Mouse (Mus musculus) liver, embryonic 14.5 days (tissue): Measurements from ENCODE around the gene Mlycd. TPM values are rescaled to one million over a fixed set of nuclear protein-coding genes. Genes with fewer than 3 reads are reported as not detected.

Source experiments
- ATAC-seq: fragments of 200-750 bp; cut with Nextera tagmentation; 2 replicates; pipeline ENCODE4 v1.8.0; 2017; ENCODE audit warnings: moderate number of reproducible peaks, mild to moderate bottlenecking, moderate library complexity; ENCODE audit not compliant: insufficient read depth
- DNase-seq, 3 experiments: peaks; one replicate each; pipeline ENCODE4 v3.0.0-alpha.2; 2012 to 2013; ENCODE audit warnings: low read depth in 3 of 3, low spot score in 3 of 3
- H3K27ac ChIP-seq: fragments of 300-500 bp; sonication (generic); 2 replicates; pipeline ENCODE4 v1.5.1; 2014; ENCODE audit warnings: moderate library complexity, mild to moderate bottlenecking, control low read depth, inconsistent platforms
- H3K27me3 ChIP-seq: fragments of 300-500 bp; sonication (generic); 2 replicates; pipeline ENCODE4 v1.6.1; 2014; ENCODE audit warnings: mild to moderate bottlenecking, low read length, moderate library complexity; ENCODE audit not compliant: control insufficient read depth, insufficient read depth
- H3K36me3 ChIP-seq: fragments of 300-500 bp; sonication (generic); replicated peaks from 2 replicates; pipeline ENCODE4 v1.6.1; 2014; ENCODE audit warnings: low read depth; ENCODE audit not compliant: control insufficient read depth, insufficient read depth
- H3K4me1 ChIP-seq, 2 experiments: fragments of 200-500 bp in 1 of 2; fragments of 300-500 bp in 1 of 2; sonication (generic) in 1 of 2; replicated peaks; 2 replicates each; pipeline ENCODE4 v1.6.1; 2012 to 2014; ENCODE audit warnings: antibody characterized with exemption in 1 of 2, inconsistent platforms in 1 of 2, low read length in 1 of 2; ENCODE audit not compliant: control insufficient read depth in 2 of 2, insufficient read depth in 2 of 2
- H3K4me2 ChIP-seq: fragments of 300-500 bp; sonication (generic); 2 replicates; pipeline ENCODE4 v1.6.1; 2014; ENCODE audit warnings: low read depth, mild to moderate bottlenecking, control low read depth, moderate library complexity
- H3K4me3 ChIP-seq, 2 experiments: fragments of 200-500 bp in 1 of 2; fragments of 300-500 bp in 1 of 2; sonication (generic) in 1 of 2; 2 replicates each; pipeline ENCODE4 v1.5.1; 2012 to 2014; ENCODE audit warnings: low read depth in 2 of 2, low read length in 2 of 2, mild to moderate bottlenecking in 2 of 2, control low read depth in 1 of 2, inconsistent platforms in 1 of 2, moderate library complexity in 1 of 2; ENCODE audit not compliant: insufficient read depth in 1 of 2
- H3K9ac ChIP-seq: fragments of 300-500 bp; sonication (generic); replicated peaks from 2 replicates; pipeline ENCODE4 v1.6.1; 2014; ENCODE audit warnings: mild to moderate bottlenecking, control low read depth, moderate library complexity
- H3K9me3 ChIP-seq: fragments of 300-500 bp; sonication (generic); 2 replicates; pipeline ENCODE4 v1.6.1; 2016; ENCODE audit warnings: low read length, mixed read lengths; ENCODE audit not compliant: control insufficient read depth
- CTCF ChIP-seq: IDR thresholded peaks from 2 replicates; pipeline ENCODE4 v1.5.1; 2016; ENCODE audit warnings: antibody characterized with exemption, low read depth, control low read depth
- EP300 ChIP-seq: IDR thresholded peaks from 2 replicates; pipeline ENCODE4 v1.6.1; 2016; ENCODE audit warnings: antibody characterized with exemption, low read depth
- WGBS: fragments of 180-500 bp; shearing (Covaris S2); extraction: QIAGEN DNeasy Blood & Tissue Kit; methylation state at CpG from one replicate; pipeline ENCODE4 v1.1.7; 2014; ENCODE audit not compliant: insufficient replicate concordance; 5-methylcytosine and 5-hydroxymethylcytosine counted together
- polyA plus RNA-seq, 2 experiments: library from polyadenylated mRNA; depleted of rRNA in 1 of 2; stranded (reverse) in 1 of 2; unstranded in 1 of 2; fragments of >200 nt; fragmentation: Nextera tagmentation in 1 of 2; extraction: Ambion mirVana in 1 of 2; gene quantifications; 2 replicates each; pipeline versions ENCODE4 v1.2.1 to v1.2.3; 2012 to 2014

Gene Mlycd
- polyA plus RNA-seq, 2 experiments: 6.0 to 8.1 TPM

- no peak for ATAC-seq
- Histone ChIP-seq H3K4me2 (no peak overlapping the region), H3K27me3 (no peaks in the 10 kb centered on the region), H3K9ac (no peak overlapping the region), H3K36me3 (no peaks in the 10 kb centered on the region), H3K4me3 (no peak overlapping the region), H3K4me1 (no peaks in the 10 kb centered on the region; a peak in 2 of 4 replicates), H3K9me3 (no peaks in the 10 kb centered on the region), H3K27ac (no peak overlapping the region)
- TF ChIP-seq EP300 (no peak), CTCF (no peak)
- WGBS: 61% methylated on average over 3 of the region's 3 CpGs
- no peak for DNase-seq
These were observed 6.2 kb downstream of the Mlycd start for GRCm38 (mm10) chr8:119400904-119401303.

GRCm38 (mm10) chr8:119403912-119404311 lies 9.2 kb downstream of the Mlycd start:
- Histone ChIP-seq H3K27me3 (no peaks in the 10 kb centered on the region), H3K4me3 (no peak overlapping the region), H3K4me2 (no peak overlapping the region), H3K27ac (no peak overlapping the region), H3K4me1 (no peaks in the 10 kb centered on the region), H3K9ac (no peak overlapping the region), H3K9me3 (no peaks in the 10 kb centered on the region), H3K36me3 (no peaks in the 10 kb centered on the region)
- TF ChIP-seq EP300 (no peak), CTCF (no peak)
- DNase-seq (no peak), ATAC-seq (no peak)
- 59% methylated on average over 10 of the region's 10 CpGs for WGBS

GRCm38 (mm10) chr8:119404648-119405047 lies 10.0 kb downstream of the Mlycd start:
- 82% methylated on average over 5 of the region's 5 CpGs for WGBS
- H3K27me3 ChIP-seq: no peaks in the 10 kb centered on the region
- TF ChIP-seq EP300 (no peak), CTCF (no peak)
- H3K27ac ChIP-seq: no peak overlapping the region
- no peak for ATAC-seq
- no peaks in the 10 kb centered on the region for H3K4me1 ChIP-seq
- no peak for DNase-seq
- H3K4me2 ChIP-seq: no peak overlapping the region
- H3K4me3 ChIP-seq: no peak overlapping the region
- H3K9me3 ChIP-seq: no peaks in the 10 kb centered on the region
- H3K9ac ChIP-seq: no peak overlapping the region
- no peaks in the 10 kb centered on the region for H3K36me3 ChIP-seq

GRCm38 (mm10) chr8:119408311-119408710 lies 13.6 kb downstream of the Mlycd start:
- Histone ChIP-seq H3K4me2 (no peak overlapping the region), H3K9ac (no peak overlapping the region), H3K9me3 (no peaks in the 10 kb centered on the region), H3K4me1 (no peaks in the 10 kb centered on the region), H3K27ac (no peak overlapping the region), H3K4me3 (no peak overlapping the region), H3K27me3 (no peaks in the 10 kb centered on the region), H3K36me3 (no peaks in the 10 kb centered on the region)
- DNase-seq: no peak
- TF ChIP-seq EP300: no peak
- no peak for TF ChIP-seq CTCF
- WGBS: 73% methylated on average over 8 of the region's 8 CpGs
- no peak for ATAC-seq

GRCm38 (mm10) chr8:119412037-119412734 lies 17.5 kb downstream of the Mlycd start:
- H3K9me3 ChIP-seq: no peaks in the 10 kb centered on the region
- H3K4me3 ChIP-seq: no peak overlapping the region
- no peak overlapping the region for H3K27ac ChIP-seq
- DNase-seq: no peak
- no peak for ATAC-seq
- H3K4me2 ChIP-seq: no peak overlapping the region; the same call in 1 of the 2 replicates
- no peaks in the 10 kb centered on the region for H3K36me3 ChIP-seq
- H3K9ac ChIP-seq: no peak overlapping the region
- WGBS: 47% methylated on average over 10 of the region's 10 CpGs
- TF ChIP-seq CTCF: no peak; the same call in 1 of the 2 replicates
- TF ChIP-seq EP300: no peak
- no peaks in the 10 kb centered on the region for H3K27me3 ChIP-seq
- no peaks in the 10 kb centered on the region for H3K4me1 ChIP-seq
